Mouse (Mus musculus) stomach, embryonic 16.5 days (tissue): ENCODE results near the gene Ptges3l. TPM values are rescaled to one million over a fixed set of nuclear protein-coding genes. Genes with fewer than 3 reads are reported as not detected.
"Not testable (repeated sequence)": the region's sequence is repeated elsewhere in the genome, so short reads cannot be mapped to it uniquely, and the experiment has no call there.

Source experiments
- ATAC-seq: fragments of 200-750 bp; cut with Nextera tagmentation; 2 replicates; pipeline ENCODE4 v1.8.0; 2017; ENCODE audit warnings: moderate number of reproducible peaks, moderate TSS enrichment; ENCODE audit not compliant: insufficient read depth, low FRiP score
- H3K27ac ChIP-seq: fragments of 300-500 bp; sonication (generic); 2 replicates; pipeline ENCODE4 v1.5.1; 2014; ENCODE audit warnings: low read length
- H3K27me3 ChIP-seq: fragments of 300-500 bp; sonication (generic); 2 replicates; pipeline ENCODE4 v1.6.1; 2014; ENCODE audit warnings: low read length, control low read depth, mixed read lengths; ENCODE audit not compliant: control insufficient read depth, insufficient read depth
- H3K36me3 ChIP-seq: fragments of 300-500 bp; sonication (generic); 2 replicates; pipeline ENCODE4 v1.6.1; 2014; ENCODE audit warnings: low read length; ENCODE audit not compliant: control insufficient read depth, insufficient read depth
- H3K4me1 ChIP-seq: fragments of 300-500 bp; sonication (generic); 2 replicates; pipeline ENCODE4 v1.6.1; 2014; ENCODE audit warnings: low read length, control low read depth, mixed read lengths; ENCODE audit not compliant: control insufficient read depth, insufficient read depth
- H3K4me2 ChIP-seq: fragments of 300-500 bp; sonication (generic); 2 replicates; pipeline ENCODE4 v1.6.1; 2014; ENCODE audit warnings: low read depth, low read length, mixed read lengths
- H3K4me3 ChIP-seq: fragments of 300-500 bp; sonication (generic); replicated peaks from 2 replicates; pipeline ENCODE4 v1.5.1; 2014; ENCODE audit warnings: mild to moderate bottlenecking, low read length
- H3K9ac ChIP-seq: fragments of 300-500 bp; sonication (generic); 2 replicates; pipeline ENCODE4 v1.6.1; 2014; ENCODE audit warnings: low read length
- H3K9me3 ChIP-seq: fragments of 300-500 bp; sonication (generic); replicated peaks from 2 replicates; pipeline ENCODE4 v1.6.1; 2016; ENCODE audit warnings: low read length, control low read depth; ENCODE audit not compliant: control insufficient read depth
- WGBS: fragments of 180-500 bp; shearing (Covaris S2); extraction: QIAGEN DNeasy Blood & Tissue Kit; methylation state at CpG from one replicate; pipeline ENCODE4 v1.1.7; 2014; 5-methylcytosine and 5-hydroxymethylcytosine counted together
- polyA plus RNA-seq: library from polyadenylated mRNA; unstranded; fragments of >200 nt; fragmentation: Nextera tagmentation; extraction: Ambion mirVana; gene quantifications from 2 replicates; pipeline ENCODE4 v1.2.1, GENCODE M21; 2015

Gene Ptges3l
- polyA plus RNA-seq, 1 experiment from 2014 or later = 26.9 TPM

- Histone ChIP-seq H3K4me3 (no peak overlapping the region), H3K36me3 (no peaks in the 10 kb centered on the region), H3K9ac (no peak overlapping the region), H3K27me3 (no peaks in the 10 kb centered on the region), H3K4me2 (no peak overlapping the region), H3K9me3 (no peaks in the 10 kb centered on the region), H3K4me1 (peaks cover 9% of the 10 kb centered on the region; the same call in 1 of the 2 replicates), H3K27ac (no peak overlapping the region)
- no peak for ATAC-seq
- WGBS = 63% methylated on average over 6 of the region's 6 CpGs
Observed at GRCm38 (mm10) chr11:101418991-101419390, 6.1 kb downstream of the Ptges3l start.

GRCm38 (mm10) chr11:101417101-101417855 lies 7.9 kb downstream of the Ptges3l start, which contains the start of gene Aarsd1:
TSS of gene Aarsd1 (minus strand) at chr11:101417615.
- peaks cover 4% of the 10 kb centered on the region; the same call in 1 of the 2 replicates for H3K4me1 ChIP-seq
- no peaks in the 10 kb centered on the region for H3K27me3 ChIP-seq
- no peaks in the 10 kb centered on the region for H3K36me3 ChIP-seq
- H3K27ac ChIP-seq = peak within 1 kb of the TSS; percentile 48; the same call in 1 of the 2 replicates
- peak; percentile 76 for ATAC-seq
- H3K4me3 ChIP-seq = peak within 1 kb of the TSS; percentile 76
- no peaks in the 10 kb centered on the region for H3K9me3 ChIP-seq
- H3K4me2 ChIP-seq = peak within 1 kb of the TSS; percentile 92
- peak within 1 kb of the TSS; percentile 83 for H3K9ac ChIP-seq
- WGBS = under 1% methylated on average over 45 of the region's 45 CpGs

GRCm38 (mm10) chr11:101416433-101417100 lies 8.6 kb downstream of the Ptges3l start:
- H3K4me1 ChIP-seq = peaks cover 4% of the 10 kb centered on the region; the same call in 1 of the 2 replicates
- 2% methylated on average over 11 of the region's 11 CpGs for WGBS
- no peaks in the 10 kb centered on the region for H3K9me3 ChIP-seq
- peak overlapping the region; percentile 83 for H3K9ac ChIP-seq
- no peaks in the 10 kb centered on the region for H3K27me3 ChIP-seq
- no peaks in the 10 kb centered on the region for H3K36me3 ChIP-seq
- peak overlapping the region; percentile 48; the same call in 1 of the 2 replicates for H3K27ac ChIP-seq
- peak overlapping the region; percentile 76 for H3K4me3 ChIP-seq
- H3K4me2 ChIP-seq = peak overlapping the region; percentile 92
- ATAC-seq = peak; percentile 38

GRCm38 (mm10) chr11:101415306-101415705 lies 9.8 kb downstream of the Ptges3l start:
- H3K27me3 ChIP-seq = no peaks in the 10 kb centered on the region
- H3K4me3 ChIP-seq = no peak overlapping the region
- no peak overlapping the region for H3K4me2 ChIP-seq
- no peaks in the 10 kb centered on the region for H3K9me3 ChIP-seq
- H3K27ac ChIP-seq = no peak overlapping the region
- WGBS = 88% methylated on average over 2 of the region's 2 CpGs
- H3K9ac ChIP-seq = no peak overlapping the region
- peaks cover 4% of the 10 kb centered on the region; the same call in 1 of the 2 replicates for H3K4me1 ChIP-seq
- no peak for ATAC-seq
- H3K36me3 ChIP-seq = 0 out of 2 replicates have a peak, but pooled peaks cover 7% of the 10 kb centered on the region

GRCm38 (mm10) chr11:101395110-101395509 lies 30.0 kb downstream of the Ptges3l start:
- H3K9ac ChIP-seq = no peak overlapping the region
- ATAC-seq = peak; percentile 71; the same call in 1 of the 2 replicates

GRCm38 (mm10) chr11:101381817-101382216 lies 43.3 kb downstream of the Ptges3l start:
- Histone ChIP-seq H3K27me3 (no peaks in the 10 kb centered on the region), H3K4me3 (no peak overlapping the region), H3K36me3 (no peaks in the 10 kb centered on the region), H3K4me2 (no peak overlapping the region), H3K9me3 (no peaks in the 10 kb centered on the region), H3K27ac (no peak overlapping the region), H3K4me1 (no peaks in the 10 kb centered on the region), H3K9ac (no peak overlapping the region)
- 27% methylated on average over 4 of the region's 4 CpGs for WGBS
- ATAC-seq = no peak

More at GRCm38 (mm10) chr11:101395110-101395509, 30.0 kb downstream of the Ptges3l start:
- Histone ChIP-seq H3K9me3 (no peaks in the 10 kb centered on the region), H3K27ac (no peak overlapping the region), H3K4me3 (no peak overlapping the region), H3K4me2 (no peak overlapping the region), H3K4me1 (no peaks in the 10 kb centered on the region), H3K36me3 (no peaks in the 10 kb centered on the region), H3K27me3 (no peaks in the 10 kb centered on the region)
- WGBS = 2% methylated on average over 8 of the region's 8 CpGs

GRCm38 (mm10) chr11:101378926-101379325 lies 46.2 kb downstream of the Ptges3l start:
- no peak overlapping the region for H3K4me2 ChIP-seq
- WGBS = 74% methylated on average over 6 of the region's 6 CpGs
- H3K27me3 ChIP-seq = no peaks in the 10 kb centered on the region
- no peaks in the 10 kb centered on the region for H3K9me3 ChIP-seq
- ATAC-seq = no peak
- no peaks in the 10 kb centered on the region for H3K36me3 ChIP-seq
- H3K27ac ChIP-seq = no peak overlapping the region
- H3K4me3 ChIP-seq = no peak overlapping the region
- H3K4me1 ChIP-seq = no peaks in the 10 kb centered on the region
- no peak overlapping the region for H3K9ac ChIP-seq

GRCm38 (mm10) chr11:101378196-101378595 lies 46.9 kb downstream of the Ptges3l start:
- WGBS = 91% methylated on average over 8 of the region's 8 CpGs
- not testable (repeated sequence) for H3K4me3 ChIP-seq, H3K9ac ChIP-seq, H3K4me1 ChIP-seq, ATAC-seq, H3K36me3 ChIP-seq, H3K27me3 ChIP-seq, H3K27ac ChIP-seq, H3K9me3 ChIP-seq, H3K4me2 ChIP-seq

GRCm38 (mm10) chr11:101374421-101374938 lies 50.7 kb downstream of the Ptges3l start:
- ATAC-seq = no peak

More at GRCm38 (mm10) chr11:101374421-101374938, 50.7 kb downstream of the Ptges3l start:
- Histone ChIP-seq H3K27me3 (no peaks in the 10 kb centered on the region), H3K9ac (no peak overlapping the region), H3K36me3 (no peaks in the 10 kb centered on the region), H3K4me3 (no peak overlapping the region), H3K9me3 (no peaks in the 10 kb centered on the region), H3K4me1 (no peaks in the 10 kb centered on the region), H3K27ac (no peak overlapping the region), H3K4me2 (no peak overlapping the region)
- 57% methylated on average over 7 of the region's 7 CpGs for WGBS
